Mouse (Mus musculus) hindbrain, embryonic 12.5 days (tissue): ENCODE results near the gene Cnot1. TPM values are rescaled to one million over a fixed set of nuclear protein-coding genes. Genes with fewer than 3 reads are reported as not detected.

Experiments used
- ATAC-seq: fragments of 200-750 bp; cut with Nextera tagmentation; 2 replicates; pipeline ENCODE4 v1.8.0; 2017; ENCODE audit warnings: moderate TSS enrichment; ENCODE audit not compliant: low FRiP score
- H3K27ac ChIP-seq: fragments of 300-500 bp; sonication (generic); 2 replicates; pipeline ENCODE4 v1.5.1; 2016; ENCODE audit warnings: mild to moderate bottlenecking
- H3K27me3 ChIP-seq: fragments of 300-500 bp; sonication (generic); 2 replicates; pipeline ENCODE4 v1.6.1; 2016; ENCODE audit warnings: mild to moderate bottlenecking
- H3K36me3 ChIP-seq: fragments of 300-500 bp; sonication (generic); 2 replicates; pipeline ENCODE4 v1.6.1; 2016; ENCODE audit warnings: mild to moderate bottlenecking
- H3K4me1 ChIP-seq: fragments of 300-500 bp; sonication (generic); 2 replicates; pipeline ENCODE4 v1.6.1; 2016
- H3K4me2 ChIP-seq: fragments of 300-500 bp; sonication (generic); replicated peaks from 2 replicates; pipeline ENCODE4 v1.6.1; 2016; ENCODE audit warnings: mild to moderate bottlenecking
- H3K4me3 ChIP-seq: fragments of 300-500 bp; sonication (generic); 2 replicates; pipeline ENCODE4 v1.5.1; 2016; ENCODE audit warnings: mild to moderate bottlenecking
- H3K9ac ChIP-seq: fragments of 300-500 bp; sonication (generic); 2 replicates; pipeline ENCODE4 v1.6.1; 2016; ENCODE audit warnings: mild to moderate bottlenecking, moderate library complexity
- H3K9me3 ChIP-seq: fragments of 300-500 bp; sonication (generic); replicated peaks from 2 replicates; pipeline ENCODE4 v1.6.1; 2016; ENCODE audit warnings: mild to moderate bottlenecking
- WGBS: fragments of 180-500 bp; shearing (Covaris S2); methylation state at CpG from one replicate; pipeline ENCODE4 v1.1.7; 2016; 5-methylcytosine and 5-hydroxymethylcytosine counted together
- polyA plus RNA-seq: library from polyadenylated mRNA; unstranded; fragments of >200 nt; fragmentation: Nextera tagmentation; extraction: Ambion mirVana; gene quantifications from 2 replicates; pipeline ENCODE4 v1.2.1, GENCODE M21; 2016

Gene Cnot1
- polyA plus RNA-seq, 1 experiment from 2014 or later, result 90.5 TPM

- ATAC-seq, result no peak
- H3K27me3 ChIP-seq, result peaks cover 15% of the 10 kb centered on the region; the same call in 1 of the 2 replicates
- H3K4me3 ChIP-seq, result no peak overlapping the region
- WGBS, result 46% methylated on average over 6 of the region's 6 CpGs
- no peak overlapping the region for H3K27ac ChIP-seq
- no peak overlapping the region for H3K9ac ChIP-seq
- H3K4me2 ChIP-seq, result no peak overlapping the region
- H3K36me3 ChIP-seq, result no peaks in the 10 kb centered on the region
- H3K4me1 ChIP-seq, result peaks cover 40% of the 10 kb centered on the region
- H3K9me3 ChIP-seq, result no peaks in the 10 kb centered on the region
Measured at GRCm38 (mm10) chr8:95698179-95698578, 109.1 kb downstream of the Cnot1 start.

GRCm38 (mm10) chr8:95697128-95697527 is 110.1 kb downstream of the Cnot1 start:
- Histone ChIP-seq H3K4me3 (no peak overlapping the region), H3K4me2 (peak overlapping the region; percentile 36), H3K9ac (no peak overlapping the region), H3K9me3 (no peaks in the 10 kb centered on the region), H3K27me3 (peaks cover 16% of the 10 kb centered on the region), H3K36me3 (no peaks in the 10 kb centered on the region), H3K4me1 (peaks cover 36% of the 10 kb centered on the region), H3K27ac (no peak overlapping the region)
- peak; percentile 36 for ATAC-seq
- 2% methylated on average over 11 of the region's 11 CpGs for WGBS

- Histone ChIP-seq H3K4me2 (peak overlapping the region; percentile 36), H3K4me1 (peaks cover 33% of the 10 kb centered on the region), H3K9me3 (no peaks in the 10 kb centered on the region), H3K27me3 (peaks cover 17% of the 10 kb centered on the region), H3K4me3 (no peak overlapping the region), H3K27ac (no peak overlapping the region), H3K36me3 (no peaks in the 10 kb centered on the region), H3K9ac (no peak overlapping the region)
- WGBS, result 44% methylated on average over 5 of the region's 8 CpGs
- no peak for ATAC-seq
Measured at GRCm38 (mm10) chr8:95696661-95697060, 110.6 kb downstream of the Cnot1 start.

GRCm38 (mm10) chr8:95694631-95695030 is 112.6 kb downstream of the Cnot1 start:
- Histone ChIP-seq H3K4me2 (peak overlapping the region; percentile 15; the same call in 1 of the 2 replicates), H3K36me3 (no peaks in the 10 kb centered on the region), H3K4me3 (no peak overlapping the region), H3K4me1 (peaks cover 20% of the 10 kb centered on the region), H3K9ac (peak overlapping the region; percentile 13; the same call in 1 of the 2 replicates), H3K9me3 (no peaks in the 10 kb centered on the region), H3K27ac (peak overlapping the region; percentile 40; the same call in 1 of the 2 replicates), H3K27me3 (peaks cover 17% of the 10 kb centered on the region)
- WGBS, result 10% methylated on average over 6 of the region's 6 CpGs
- ATAC-seq, result peak; percentile 60

- peaks cover 16% of the 10 kb centered on the region for H3K4me1 ChIP-seq
- ATAC-seq, result no peak
- no peaks in the 10 kb centered on the region for H3K36me3 ChIP-seq
- 81% methylated on average over 13 of the region's 13 CpGs for WGBS
- peaks cover 17% of the 10 kb centered on the region for H3K27me3 ChIP-seq
- H3K9ac ChIP-seq, result no peak overlapping the region
- no peaks in the 10 kb centered on the region for H3K9me3 ChIP-seq
- H3K4me2 ChIP-seq, result no peak overlapping the region
- no peak overlapping the region for H3K4me3 ChIP-seq
- no peak overlapping the region for H3K27ac ChIP-seq
Measured at GRCm38 (mm10) chr8:95690929-95691541, 116.2 kb downstream of the Cnot1 start.

GRCm38 (mm10) chr8:95688073-95688672 is 119.1 kb downstream of the Cnot1 start:
- 84% methylated on average over 10 of the region's 10 CpGs for WGBS
- Histone ChIP-seq H3K9me3 (no peaks in the 10 kb centered on the region), H3K27ac (no peak overlapping the region), H3K4me3 (no peak overlapping the region), H3K27me3 (peaks cover 8% of the 10 kb centered on the region), H3K9ac (no peak overlapping the region), H3K36me3 (no peaks in the 10 kb centered on the region), H3K4me1 (no peaks in the 10 kb centered on the region), H3K4me2 (no peak overlapping the region)
- ATAC-seq, result no peak

- peak overlapping the region; percentile 76 for H3K9ac ChIP-seq
- peaks cover 72% of the 10 kb centered on the region for H3K27me3 ChIP-seq
- H3K27ac ChIP-seq, result 0 out of 2 replicates have a peak overlapping the region, but pooled peaks have one; percentile 5
- under 1% methylated on average over 66 of the region's 70 CpGs for WGBS
- H3K4me1 ChIP-seq, result peaks cover 15% of the 10 kb centered on the region
- H3K4me2 ChIP-seq, result peak overlapping the region; percentile 78
- no peaks in the 10 kb centered on the region for H3K36me3 ChIP-seq
- peak overlapping the region; percentile 55 for H3K4me3 ChIP-seq
- no peaks in the 10 kb centered on the region for H3K9me3 ChIP-seq
- ATAC-seq, result peak; percentile 53
Measured at GRCm38 (mm10) chr8:95678024-95678611, 129.1 kb downstream of the Cnot1 start.

- peaks cover 75% of the 10 kb centered on the region for H3K27me3 ChIP-seq
- 0 out of 2 replicates have a peak overlapping the region, but pooled peaks have one; percentile 5 for H3K27ac ChIP-seq
- peak overlapping the region; percentile 55 for H3K4me3 ChIP-seq
- H3K4me2 ChIP-seq, result peak overlapping the region; percentile 78
- under 1% methylated on average over 25 of the region's 48 CpGs for WGBS
- no peaks in the 10 kb centered on the region for H3K36me3 ChIP-seq
- ATAC-seq, result peak; percentile 51
- H3K9ac ChIP-seq, result peak overlapping the region; percentile 76
- H3K9me3 ChIP-seq, result no peaks in the 10 kb centered on the region
- H3K4me1 ChIP-seq, result peaks cover 15% of the 10 kb centered on the region
Measured at GRCm38 (mm10) chr8:95677591-95678023, 129.7 kb downstream of the Cnot1 start.

GRCm38 (mm10) chr8:95676631-95677030 is 130.6 kb downstream of the Cnot1 start, which contains the start of gene Ndrg4:
Ndrg4 (plus strand) TSS chr8:95676980.
- 45% methylated on average over 9 of the region's 9 CpGs for WGBS
- H3K27me3 ChIP-seq, result peaks cover 76% of the 10 kb centered on the region
- H3K4me3 ChIP-seq, result peak within 1 kb of the TSS; percentile 55
- peak within 1 kb of the TSS; percentile 78 for H3K4me2 ChIP-seq
- no peaks in the 10 kb centered on the region for H3K9me3 ChIP-seq
- peak within 1 kb of the TSS; percentile 76 for H3K9ac ChIP-seq
- H3K36me3 ChIP-seq, result no peaks in the 10 kb centered on the region
- 0 out of 2 replicates have a peak within 1 kb of the TSS, but pooled peaks have one; percentile 5 for H3K27ac ChIP-seq
- H3K4me1 ChIP-seq, result peaks cover 15% of the 10 kb centered on the region
- no peak for ATAC-seq

GRCm38 (mm10) chr8:95672811-95673210 is 134.5 kb downstream of the Cnot1 start:
- no peaks in the 10 kb centered on the region for H3K9me3 ChIP-seq
- no peak overlapping the region for H3K4me2 ChIP-seq
- no peak for ATAC-seq
- H3K27ac ChIP-seq, result no peak overlapping the region
- H3K4me3 ChIP-seq, result no peak overlapping the region
- 75% methylated on average over 5 of the region's 5 CpGs for WGBS
- H3K9ac ChIP-seq, result no peak overlapping the region
- peaks cover 40% of the 10 kb centered on the region for H3K27me3 ChIP-seq
- H3K4me1 ChIP-seq, result peaks cover 5% of the 10 kb centered on the region
- no peaks in the 10 kb centered on the region for H3K36me3 ChIP-seq

GRCm38 (mm10) chr8:95671861-95672260 is 135.4 kb downstream of the Cnot1 start:
- Histone ChIP-seq H3K27ac (no peak overlapping the region), H3K4me1 (no peaks in the 10 kb centered on the region; the same call in 1 of the 2 replicates), H3K4me2 (no peak overlapping the region), H3K36me3 (no peaks in the 10 kb centered on the region), H3K27me3 (peaks cover 31% of the 10 kb centered on the region), H3K4me3 (no peak overlapping the region), H3K9me3 (no peaks in the 10 kb centered on the region), H3K9ac (no peak overlapping the region)
- ATAC-seq, result no peak
- WGBS, result 89% methylated on average over 6 of the region's 6 CpGs

GRCm38 (mm10) chr8:95669967-95670366 is 137.3 kb downstream of the Cnot1 start:
- Histone ChIP-seq H3K36me3 (no peaks in the 10 kb centered on the region), H3K4me2 (no peak overlapping the region), H3K27ac (no peak overlapping the region), H3K9ac (no peak overlapping the region), H3K9me3 (peaks cover 4% of the 10 kb centered on the region), H3K27me3 (peaks cover 14% of the 10 kb centered on the region), H3K4me3 (no peak overlapping the region), H3K4me1 (no peaks in the 10 kb centered on the region; the same call in 1 of the 2 replicates)
- ATAC-seq, result no peak
- WGBS, result 84% methylated on average over 2 of the region's 2 CpGs
